Comparison of ENCODE assay signal across 13 mouse cellular contexts in the genomic region with DNA sequence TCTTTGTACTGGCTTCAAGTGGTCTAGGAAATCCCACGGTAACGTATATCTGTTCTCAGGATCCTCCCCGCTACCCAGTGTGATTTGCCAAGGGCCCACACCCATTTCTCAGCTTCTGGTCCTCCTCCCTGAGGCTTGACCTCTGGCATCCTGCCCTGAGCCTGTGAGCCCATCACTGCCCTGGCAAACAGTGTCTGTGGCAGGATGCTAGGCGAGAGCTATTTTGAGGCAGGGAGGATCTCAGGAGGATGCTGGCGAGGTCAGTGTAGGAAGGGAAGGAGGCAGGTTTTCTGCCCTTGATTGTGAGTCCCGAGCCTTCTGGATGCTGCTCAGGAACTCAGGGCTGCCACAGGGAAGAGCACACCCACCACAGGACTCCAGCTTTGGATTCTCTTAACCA. TPM values are rescaled to one million over a fixed set of nuclear protein-coding genes. Genes with fewer than 3 reads are reported as not detected.
A peak's percentile ranks its signal among the peaks of the same experiment; 100 is the strongest.
DNase-seq lines count a peak whose midpoint lies in the region; ATAC-seq and TF ChIP-seq lines count a peak whose summit lies in the region.
"Had no signal": no experiment of that assay in that cellular context is flagged by ENCODE, and none has a peak within 500 bp of the region (broad histone marks: within the 10 kb centered on the region; RNA-seq: fewer than 3 reads in every experiment).

No protein-coding gene starts in this region.

- intact Hi-C loops in gastrocnemius, adult 2 months (cut with DNase I) = no loop called here
- intact Hi-C loops in gastrocnemius, postnatal 14 days (cut with DNase I; ENCODE audit: low total_unique reads) = no loop called here

- no peak overlapping the region for H3K27ac ChIP-seq in gastrocnemius, adult 2 months
- no peak overlapping the region for H3K27ac ChIP-seq in heart, embryonic 12.5 days (ENCODE audit: poor library complexity, severe bottlenecking)
- no peak overlapping the region for H3K27ac ChIP-seq in neural tube, embryonic 15.5 days (replicated peaks)
- H3K27ac ChIP-seq: embryonic facial prominence, embryonic 12.5 days had no signal

- DNase-seq in gastrocnemius, adult 2 months = peak; percentile 56
- no peak for DNase-seq in gastrocnemius, postnatal 14 days
- DNase-seq in brain, adult 2 months (ENCODE audit: low read depth, low spot score) = peak; percentile 34
- peak; percentile 67 to 79 for DNase-seq in kidney, postnatal 4 days
- no peak for DNase-seq in right cerebral cortex, adult 2 months (ENCODE audit: low spot score in 2 of 2)
- DNase-seq: forebrain, postnatal 0 days; left cerebral cortex, postnatal 4 days had no signal

- 0 out of 2 replicates have a peak, but pooled peaks have one; percentile 10 for ATAC-seq in heart, embryonic 12.5 days (ENCODE audit: insufficient number of reproducible peaks, low FRiP score)
- ATAC-seq in CD4-positive, CD25-positive, alpha-beta regulatory T cell, adult 4 months = no peak
- no peak for ATAC-seq in neural tube, embryonic 15.5 days (ENCODE audit: low FRiP score)
- ATAC-seq: forebrain, postnatal 0 days; intestine, embryonic 16.5 days had no signal

- no peaks in the 10 kb centered on the region for H3K9me3 ChIP-seq in heart, embryonic 12.5 days (replicated peaks)
- H3K9me3 ChIP-seq in neural tube, embryonic 15.5 days (replicated peaks) = no peaks in the 10 kb centered on the region
- H3K9me3 ChIP-seq: embryonic facial prominence, embryonic 12.5 days had no signal

- H3K36me3 ChIP-seq in heart, embryonic 12.5 days = no peaks in the 10 kb centered on the region
- H3K36me3 ChIP-seq in neural tube, embryonic 15.5 days = no peaks in the 10 kb centered on the region
- H3K36me3 ChIP-seq: embryonic facial prominence, embryonic 12.5 days had no signal

- H3K4me2 ChIP-seq in heart, embryonic 12.5 days = no peak overlapping the region
- H3K4me2 ChIP-seq in neural tube, embryonic 15.5 days = no peak overlapping the region
- H3K4me2 ChIP-seq: embryonic facial prominence, embryonic 12.5 days had no signal

- no peaks in the 10 kb centered on the region for H3K27me3 ChIP-seq in heart, embryonic 12.5 days (replicated peaks)
- no peaks in the 10 kb centered on the region for H3K27me3 ChIP-seq in neural tube, embryonic 15.5 days (replicated peaks)
- H3K27me3 ChIP-seq: embryonic facial prominence, embryonic 12.5 days had no signal

- H3K4me1 ChIP-seq in heart, embryonic 12.5 days (replicated peaks) = peaks cover 13% of the 10 kb centered on the region; the same call in 1 of the 2 replicates
- no peaks in the 10 kb centered on the region for H3K4me1 ChIP-seq in neural tube, embryonic 15.5 days
- H3K4me1 ChIP-seq: embryonic facial prominence, embryonic 12.5 days had no signal

- 42% methylated on average over 6 of the region's 6 CpGs for WGBS in heart, embryonic 12.5 days
- 68% methylated on average over 6 of the region's 6 CpGs for WGBS in neural tube, embryonic 15.5 days

- no peak overlapping the region for H3K4me3 ChIP-seq in gastrocnemius, adult 2 months
- H3K4me3 ChIP-seq in heart, embryonic 12.5 days = no peak overlapping the region
- no peak overlapping the region for H3K4me3 ChIP-seq in neural tube, embryonic 15.5 days (replicated peaks)
- H3K4me3 ChIP-seq: embryonic facial prominence, embryonic 12.5 days had no signal

- no peak for TF ChIP-seq CTCF in gastrocnemius, adult 2 months (IDR thresholded peaks at IDR 0.05)

- no peak overlapping the region for H3K9ac ChIP-seq in heart, embryonic 12.5 days
- H3K9ac ChIP-seq in neural tube, embryonic 15.5 days (replicated peaks) = no peak overlapping the region
- H3K9ac ChIP-seq: embryonic facial prominence, embryonic 12.5 days; forebrain, postnatal 0 days had no signal

RNA-seq across cellular contexts. Expression of a gene that starts 22.2 kb away (rescaled TPM):
- 1 to 10 TPM in 1 of 2 experiments, under 1 TPM in 1; 0.94 to 1.4 TPM for total RNA-seq in gastrocnemius, adult 2 months (2021)
- 1 to 10 TPM; 2.1 to 2.7 TPM for total RNA-seq in gastrocnemius, postnatal 14 days (2021)
- polyA plus RNA-seq in heart, embryonic 12.5 days (2016; fragmentation: Nextera tagmentation; extraction: Ambion mirVana) = 20.6 and 24.2 TPM in 2 replicates
- polyA plus RNA-seq in CD4-positive, CD25-positive, alpha-beta regulatory T cell, adult 4 months (2017; shearing (Covaris generic)) = not detected
- 3.5 and 4.3 TPM in 2 replicates for polyA plus RNA-seq in neural tube, embryonic 15.5 days (2015; fragmentation: Nextera tagmentation; extraction: Ambion mirVana)
- total RNA-seq: granulocyte monocyte progenitor cell, adult 5-6 weeks had no signal

Comparison
In these comparisons a context has a peak if more than half of its experiments do, and no peak if none do; other contexts are left out.
1. DNase-seq: peak in gastrocnemius, adult 2 months (single experiment), brain, adult 2 months (single experiment) and kidney, postnatal 4 days (2 of 2); none in gastrocnemius, postnatal 14 days (single experiment) and right cerebral cortex, adult 2 months (0 of 2).